Mouse (Mus musculus): ENCODE results near the gene Ddah2.
"Not testable (repeated sequence)": the region's sequence is repeated elsewhere in the genome, so short reads cannot be mapped to it uniquely, and the experiment has no call there.

Gene Ddah2

DNA sequence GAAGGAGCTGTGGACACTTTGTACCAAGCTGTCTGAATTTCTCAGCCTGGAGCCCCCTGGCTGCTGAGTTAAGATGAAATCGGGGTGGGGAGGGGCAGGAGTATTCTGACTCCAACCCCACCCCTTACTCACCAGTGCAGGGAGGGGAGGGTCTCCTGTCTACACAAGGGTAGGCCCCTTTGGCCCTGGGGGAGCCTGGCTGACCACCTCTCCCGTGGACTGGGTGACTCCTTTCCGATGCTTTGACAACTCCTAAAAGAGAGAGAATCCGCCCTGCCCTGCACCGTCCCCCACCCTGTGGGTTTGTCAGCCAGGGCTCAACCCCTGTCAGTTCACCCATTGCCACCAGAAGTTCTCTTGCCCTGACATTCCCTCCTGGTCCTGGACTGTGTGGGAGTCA is 32.6 kb upstream of the Ddah2 start:
- no peak for DNase-seq (ENCODE audit: extremely low read depth, insufficient read length, low spot score)

- DNase-seq (ENCODE audit: extremely low read depth, insufficient read length, low spot score) = no peak
Observed at GRCm38 (mm10) chr17:35027277-35028068, 31.4 kb upstream of the Ddah2 start, which contains the start of gene Sapcd1. Gene Sapcd1 (minus strand): TSS chr17:35028016.

DNA sequence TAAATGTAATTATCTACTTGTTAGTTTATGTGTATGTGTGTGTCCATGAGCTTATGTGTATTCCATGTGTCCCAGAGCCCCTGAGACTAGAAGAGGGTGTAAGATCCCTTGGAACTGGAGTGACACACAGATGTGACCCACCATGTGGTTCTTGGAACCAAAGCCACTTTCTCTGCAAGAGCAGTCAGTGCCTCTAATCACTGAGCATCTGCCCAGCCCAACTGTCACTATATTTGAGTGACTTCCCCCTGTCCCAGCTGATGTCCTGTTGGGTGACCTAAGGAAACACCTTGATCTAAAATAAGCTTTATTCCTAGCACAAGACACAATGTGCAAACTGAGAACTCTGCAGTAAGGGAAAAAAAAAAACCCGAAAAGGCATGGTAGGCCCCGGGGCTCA is 30.5 kb upstream of the Ddah2 start:
- no peak for DNase-seq (ENCODE audit: extremely low read depth, insufficient read length, low spot score)

DNA sequence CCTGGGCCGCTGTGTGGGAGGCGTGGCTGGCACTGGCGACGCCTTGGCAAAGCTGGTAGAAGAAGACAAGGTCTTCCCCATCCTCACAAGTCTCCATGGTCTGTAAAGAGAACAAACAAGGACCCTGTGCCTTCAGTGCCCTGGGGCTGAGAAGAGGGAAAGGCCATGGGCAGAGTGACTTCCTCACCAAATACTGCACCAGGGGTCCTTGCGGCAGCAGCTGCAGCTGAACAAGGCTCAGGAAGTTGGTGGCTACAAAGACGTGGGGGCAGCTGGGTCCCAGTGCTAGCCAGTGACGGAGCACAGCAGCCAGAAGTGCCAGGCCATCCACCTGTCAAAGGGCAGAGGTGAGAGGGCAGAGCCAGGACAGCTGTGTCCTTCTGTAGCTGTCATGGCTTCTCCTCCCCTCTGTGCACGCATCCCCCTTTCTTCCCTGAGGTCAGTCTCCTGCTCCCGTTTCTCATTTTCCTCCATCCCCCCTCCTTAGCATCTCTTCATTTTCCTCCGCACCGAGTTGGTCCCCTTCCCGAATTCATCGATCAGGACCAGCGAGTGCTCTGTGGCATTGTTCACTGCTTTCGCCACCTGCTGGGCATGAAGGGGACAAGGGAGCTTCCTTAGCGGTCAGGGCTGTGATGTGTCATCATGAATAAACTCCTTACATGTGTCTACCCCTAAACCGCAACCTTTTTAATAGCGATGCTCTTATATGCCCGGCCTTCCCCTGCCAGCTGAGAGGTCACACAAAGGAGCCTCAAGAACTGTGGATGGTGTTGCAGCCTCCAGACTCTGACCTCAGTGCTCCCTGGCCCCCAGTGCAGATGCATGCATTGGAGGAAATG is 28.9 kb upstream of the Ddah2 start:
- peak; percentile 52 for DNase-seq (ENCODE audit: extremely low read depth, insufficient read length, low spot score)

- DNase-seq (ENCODE audit: extremely low read depth, insufficient read length, low spot score) = no peak
Observed at GRCm38 (mm10) chr17:35031272-35031671, 27.6 kb upstream of the Ddah2 start.

DNA sequence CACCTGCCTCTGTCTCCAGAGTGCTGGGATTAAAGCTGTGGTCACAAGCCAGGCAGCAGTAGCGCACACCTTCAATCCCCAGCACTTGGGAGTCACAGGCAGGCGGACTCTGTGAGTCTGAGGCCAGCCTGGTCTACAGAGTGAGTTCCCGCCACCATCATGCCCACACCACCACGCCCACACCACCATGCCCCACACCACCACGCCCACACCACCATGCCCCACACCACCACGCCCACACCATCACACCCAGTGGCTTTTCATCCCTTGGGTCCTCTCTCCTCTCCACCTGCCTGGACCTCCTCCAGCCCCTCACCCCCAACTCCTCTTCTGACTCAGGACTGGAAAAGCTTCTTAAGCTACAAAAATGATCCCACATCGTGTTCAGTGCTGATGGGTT is 27.0 kb upstream of the Ddah2 start:
- no peak for DNase-seq (ENCODE audit: extremely low read depth, insufficient read length, low spot score)

DNA sequence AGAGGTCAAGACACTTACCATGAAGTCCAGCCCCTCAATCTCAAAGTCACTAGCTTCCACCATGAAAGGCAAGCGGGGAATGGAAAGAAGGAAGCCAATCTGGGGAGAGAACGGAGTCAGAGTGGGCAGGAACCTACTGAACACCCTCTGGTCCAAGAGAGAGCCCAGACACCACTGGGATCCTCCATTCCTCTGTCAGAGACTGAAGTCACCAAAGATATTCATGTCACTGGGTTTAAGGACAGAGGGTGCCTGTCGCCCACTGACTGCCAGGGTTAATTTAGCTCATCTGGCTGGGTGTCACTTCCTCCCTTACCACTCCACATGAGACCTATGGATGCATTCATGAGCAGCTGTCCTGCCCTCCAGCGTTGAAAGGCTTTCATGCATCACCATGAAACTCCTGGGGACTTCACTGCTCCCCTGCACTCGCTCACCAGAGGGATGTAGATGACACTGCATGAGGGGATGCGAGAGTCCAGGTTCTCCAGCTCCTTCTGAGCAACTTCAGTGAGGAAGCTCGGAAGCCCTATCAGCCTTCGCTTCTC is 26.4 kb upstream of the Ddah2 start:
- DNase-seq (ENCODE audit: extremely low read depth, insufficient read length, low spot score) = no peak

DNA sequence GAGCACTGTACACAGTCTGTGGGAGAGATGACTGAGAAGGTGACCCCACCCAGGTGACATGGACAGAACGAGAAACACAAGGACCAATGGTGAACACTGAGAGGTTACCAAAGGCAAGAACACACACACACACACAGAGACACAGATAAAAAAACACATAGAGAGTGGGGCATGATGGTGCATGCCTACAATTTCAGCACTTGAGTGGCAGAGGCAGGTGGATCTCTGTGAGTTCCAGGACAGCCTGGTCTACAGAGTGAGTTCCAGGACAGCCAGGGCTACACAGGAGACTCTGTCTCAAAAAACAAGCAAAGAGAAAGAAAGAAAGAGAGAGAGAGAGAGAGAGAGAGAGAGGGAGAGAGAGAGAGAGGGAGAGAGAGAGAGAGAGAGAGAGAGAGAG is 25.1 kb upstream of the Ddah2 start:
- not testable (repeated sequence) for DNase-seq (ENCODE audit: extremely low read depth, insufficient read length, low spot score)

DNA sequence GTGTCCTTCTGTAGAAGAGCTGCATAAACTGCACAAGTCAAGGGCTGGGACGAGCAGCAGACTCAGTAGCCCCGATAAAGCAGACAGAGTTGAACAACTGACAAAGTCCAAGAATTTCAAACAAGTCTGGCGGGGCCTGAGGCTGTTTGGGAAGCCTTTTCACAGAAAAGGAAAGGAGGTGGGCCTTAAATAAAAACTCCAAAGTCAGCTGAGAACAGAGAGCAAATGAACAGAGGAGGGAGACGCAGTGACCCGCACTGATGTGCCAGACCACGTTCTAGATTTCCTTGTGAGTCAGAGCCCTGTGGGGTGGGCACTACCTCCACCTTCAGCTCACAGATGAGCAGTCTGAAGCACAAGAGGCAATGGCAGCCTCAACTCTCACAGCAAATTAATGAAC is 23.9 kb upstream of the Ddah2 start:
- DNase-seq (ENCODE audit: extremely low read depth, insufficient read length, low spot score) = peak; percentile 54

DNA sequence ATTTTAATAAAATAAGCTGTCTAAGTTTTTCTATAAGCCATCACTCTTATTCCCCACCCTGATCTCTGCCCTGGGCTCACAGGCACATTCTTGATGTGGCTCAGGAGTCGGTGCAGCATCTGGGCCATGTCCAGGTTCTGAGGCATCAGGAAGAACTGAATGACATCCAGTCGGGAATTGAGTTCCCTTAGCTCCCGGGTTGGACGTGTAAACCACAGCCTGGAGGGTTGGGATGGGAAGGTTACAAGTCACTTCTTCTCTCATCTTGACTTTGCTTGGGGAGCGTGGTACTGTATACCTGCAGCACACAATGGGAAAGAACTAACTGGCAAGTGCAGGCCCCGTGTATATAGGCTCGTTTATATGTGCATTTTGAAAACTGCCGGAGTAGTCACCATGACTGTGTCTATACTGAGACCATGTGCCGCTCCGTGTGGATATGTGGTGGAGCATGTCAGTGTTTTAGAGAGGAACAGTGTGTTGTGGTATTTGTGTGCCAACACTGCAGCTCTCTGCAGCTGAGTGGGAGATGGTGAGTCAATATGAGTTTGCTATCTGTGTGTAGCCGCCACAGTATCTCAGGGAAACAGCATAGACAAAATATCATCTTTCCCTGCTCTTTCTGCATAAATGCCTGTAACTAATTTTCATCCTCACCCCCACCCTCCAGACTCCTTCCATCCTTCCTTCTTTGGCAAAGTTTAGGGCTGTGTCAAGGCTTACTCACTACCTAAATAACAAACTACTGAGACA is 19.5 kb upstream of the Ddah2 start:
- peak; percentile 35 for DNase-seq (ENCODE audit: extremely low read depth, insufficient read length, low spot score)

DNA sequence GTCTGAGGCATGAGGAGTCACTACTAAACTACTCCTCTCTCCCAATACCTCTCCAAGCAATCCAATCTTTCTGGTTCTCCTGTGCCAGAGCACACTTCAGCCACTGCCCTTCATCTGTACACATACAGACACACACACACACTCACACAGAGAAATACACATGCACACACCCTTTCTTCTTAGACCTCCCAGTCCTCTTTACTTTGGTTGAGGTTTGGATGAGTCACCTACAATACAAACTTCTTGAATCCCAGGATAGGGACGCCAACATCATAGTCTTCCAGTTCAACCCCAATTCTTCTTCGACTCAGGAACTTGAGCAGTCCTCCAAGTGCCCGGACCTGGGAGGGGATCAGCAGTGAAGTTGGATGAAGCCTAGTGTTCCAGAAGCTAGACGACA is 15.0 kb upstream of the Ddah2 start:
- DNase-seq (ENCODE audit: extremely low read depth, insufficient read length, low spot score) = peak; percentile 55

DNA sequence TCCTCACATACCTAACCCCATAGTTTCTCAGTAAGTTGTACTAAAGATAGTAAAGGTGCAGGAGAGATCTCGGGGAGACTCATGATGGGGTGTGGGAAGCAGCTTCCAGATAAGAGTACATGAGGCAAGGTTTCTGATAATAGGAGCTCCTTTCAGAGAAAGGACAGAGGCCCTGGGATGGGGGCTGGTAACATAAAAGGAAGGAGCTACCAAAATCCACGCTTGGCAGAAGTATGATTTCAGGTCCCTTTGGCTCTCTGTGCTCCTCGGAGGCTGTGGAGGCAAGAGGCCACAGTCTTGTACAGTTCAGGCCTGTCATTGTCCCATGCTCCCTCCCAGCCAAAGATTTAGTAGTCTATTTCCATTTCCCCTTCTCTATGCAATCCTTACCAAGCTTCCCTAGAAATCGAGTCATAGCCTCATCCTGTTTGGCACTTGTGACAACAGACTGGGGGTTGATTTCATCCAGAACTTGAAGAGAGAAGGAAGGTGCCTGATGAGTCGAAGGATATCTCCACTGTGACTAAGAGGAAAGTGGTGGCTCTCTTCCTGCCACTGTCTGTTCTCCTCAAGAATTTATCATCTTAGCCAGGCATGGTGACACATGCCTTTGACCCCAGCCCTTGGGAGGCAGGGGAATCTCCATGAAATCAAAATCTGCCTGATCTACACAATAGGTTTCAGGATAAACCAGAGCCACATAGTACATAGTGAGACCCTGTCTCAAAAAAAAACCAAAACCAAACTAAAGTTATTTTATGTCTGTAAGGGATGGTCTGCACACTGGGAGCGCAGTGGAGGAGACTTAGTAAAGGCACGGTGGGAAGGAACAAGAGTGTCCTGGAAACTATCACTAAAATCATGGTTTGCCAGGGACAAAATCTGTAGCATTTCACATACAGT is 13.7 kb upstream of the Ddah2 start:
- DNase-seq (ENCODE audit: extremely low read depth, insufficient read length, low spot score) = no peak

DNA sequence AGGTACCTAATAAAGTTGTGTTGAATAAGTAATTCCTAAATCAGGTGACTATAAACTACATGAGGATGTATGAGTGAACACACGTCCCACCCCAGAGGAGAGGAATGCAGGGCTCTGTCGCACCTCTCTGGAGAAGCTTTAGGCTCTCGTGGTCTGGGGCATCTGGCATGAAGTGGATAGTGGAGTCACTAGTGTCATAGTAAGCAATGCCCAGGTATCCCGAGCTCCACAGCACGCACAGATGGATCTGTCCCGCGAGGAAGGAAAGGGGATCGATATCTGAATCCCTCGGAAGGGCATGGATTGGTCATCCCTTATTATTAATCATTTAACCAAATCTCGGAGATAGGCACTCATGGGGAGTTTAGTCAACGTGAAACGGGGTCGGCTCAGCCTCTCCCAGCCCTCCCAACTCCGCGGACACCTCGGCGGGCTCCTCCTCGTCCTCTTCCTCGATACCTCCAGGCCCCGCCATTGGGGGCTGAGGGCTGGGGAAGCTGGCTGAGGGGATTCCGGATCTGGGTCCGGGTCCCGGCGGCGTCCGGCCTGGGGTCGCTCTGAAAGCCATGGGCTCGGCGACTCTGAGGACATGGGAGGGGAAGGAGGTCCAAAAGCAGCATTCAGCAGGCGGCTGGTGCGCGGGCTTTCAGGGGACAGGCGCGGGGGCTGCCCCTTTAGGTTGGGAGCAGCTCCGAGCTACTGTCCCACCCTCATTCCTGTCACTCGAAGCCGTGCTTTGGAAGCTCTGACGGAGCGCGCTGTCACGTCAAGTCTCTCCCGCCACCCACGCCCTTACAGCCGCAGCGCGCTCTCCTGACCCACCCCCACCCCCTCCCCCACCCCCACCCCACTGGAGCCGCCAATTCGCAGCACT is 12.8 kb upstream of the Ddah2 start:
- no peak for DNase-seq (ENCODE audit: extremely low read depth, insufficient read length, low spot score)

DNA sequence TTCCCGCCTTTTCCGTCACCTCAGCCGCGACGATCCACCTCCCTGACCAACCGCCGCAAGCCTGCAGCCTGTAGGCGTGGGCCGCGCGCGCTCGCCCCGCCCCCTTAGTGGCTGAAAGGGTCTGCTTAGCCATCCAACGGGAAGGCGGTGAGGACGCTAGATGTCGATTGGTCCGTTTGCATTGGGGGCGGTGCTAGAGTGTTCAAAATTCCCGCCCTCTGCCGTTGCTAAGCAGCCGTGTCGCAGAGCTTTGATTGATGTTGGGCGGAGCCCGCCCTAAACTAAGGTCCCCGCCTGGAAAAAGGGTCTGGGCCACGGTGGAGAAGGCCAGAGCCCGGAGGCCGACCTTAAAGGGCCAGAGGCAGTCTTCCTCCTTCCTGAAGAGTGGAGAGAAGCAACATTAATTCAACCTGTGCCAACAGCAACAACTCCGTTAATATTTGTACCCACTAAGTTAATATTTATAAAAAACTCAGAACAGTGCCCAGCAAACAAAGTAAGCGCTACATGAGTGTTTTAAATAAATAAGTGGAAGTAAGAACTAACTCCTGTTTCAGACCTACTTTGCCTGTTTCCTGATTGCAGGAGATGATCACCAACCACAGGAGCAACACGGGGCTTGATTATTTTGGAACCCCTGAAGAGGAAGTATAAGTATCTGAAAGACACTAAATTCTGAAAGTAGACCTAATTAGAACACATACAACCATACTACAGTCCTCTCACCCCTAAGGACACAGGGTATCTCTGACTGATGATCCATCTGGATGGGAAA is 12.0 kb upstream of the Ddah2 start, which contains the start of gene Msh5:
Msh5 (minus strand) TSS at position 65 of the 775 bp plus-strand sequence.
- peak; percentile 100 for DNase-seq (ENCODE audit: extremely low read depth, insufficient read length, low spot score)

DNA sequence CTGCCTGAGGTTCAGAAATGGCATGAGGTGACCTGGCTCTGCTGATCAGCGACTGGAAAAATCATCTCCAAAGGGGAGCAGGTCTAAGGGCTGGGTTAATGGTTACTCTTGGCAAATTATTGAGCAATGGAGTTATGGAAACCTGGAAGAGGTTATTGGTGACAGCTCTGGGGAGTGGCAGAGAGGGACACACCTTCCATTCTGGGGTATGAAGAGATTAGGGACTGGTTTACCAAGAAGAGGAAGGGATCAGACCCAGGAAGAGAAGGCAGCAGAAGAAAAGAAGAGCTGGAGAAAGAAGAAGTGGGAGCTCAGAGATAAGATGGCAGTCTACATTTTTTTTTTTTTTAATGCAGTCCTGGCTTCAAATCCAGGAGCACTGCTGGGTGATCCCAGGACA is 11.1 kb upstream of the Ddah2 start:
- no peak for DNase-seq (ENCODE audit: extremely low read depth, insufficient read length, low spot score)

DNA sequence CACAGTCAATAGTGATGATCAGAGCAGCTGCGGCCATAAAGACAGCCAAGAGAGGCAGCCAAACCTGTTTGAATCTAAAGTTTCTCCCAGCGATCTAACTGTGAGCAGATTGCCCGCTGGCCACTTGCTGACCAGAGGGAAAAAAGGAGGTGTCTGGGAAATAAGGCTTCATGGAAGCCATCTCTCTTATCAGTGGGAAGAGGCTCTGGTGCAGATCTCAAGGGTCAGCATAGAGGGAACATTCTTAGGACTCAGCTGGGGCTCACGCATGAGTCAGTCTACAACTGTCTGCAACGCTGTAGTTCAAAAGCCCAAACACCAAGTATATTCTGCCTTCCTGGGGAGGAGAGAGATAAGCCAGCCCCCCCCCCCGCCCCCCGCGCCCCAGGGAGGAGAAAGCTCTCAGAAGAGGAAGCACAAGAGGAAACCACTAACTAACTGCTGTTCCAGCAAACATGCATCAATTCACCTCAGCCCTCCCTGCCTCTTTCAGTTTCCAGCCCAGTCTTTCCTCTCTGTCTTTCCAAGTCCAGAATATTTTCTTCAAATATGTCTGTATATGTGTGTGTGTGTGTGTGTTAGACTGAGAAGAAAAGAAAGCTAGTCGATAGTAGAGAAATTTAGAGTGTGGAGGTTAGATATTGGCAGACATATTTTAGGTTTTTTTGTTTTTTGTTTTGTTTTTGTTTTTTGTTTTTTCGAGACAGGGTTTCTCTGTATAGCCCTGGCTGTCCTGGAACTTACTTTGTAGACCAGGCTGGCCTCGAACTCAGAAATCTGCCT is 10.5 kb upstream of the Ddah2 start:
- no peak for DNase-seq (ENCODE audit: extremely low read depth, insufficient read length, low spot score)

GRCm38 (mm10) chr17:35048932-35049440 is 9.8 kb upstream of the Ddah2 start:
- no peak for DNase-seq (ENCODE audit: extremely low read depth, insufficient read length, low spot score)

Data from 3134 (cell line).